Mouse (Mus musculus) megakaryocyte, embryonic 14.5 days (primary cell): ENCODE data around the gene Il18bp.

ENCODE experiments used
- FLI1 ChIP-seq: IDR thresholded peaks from 2 replicates; pipeline ENCODE4 v1.6.1; 2012; ENCODE audit warnings: low read length, inconsistent platforms, mixed read lengths
- GATA1 ChIP-seq: IDR thresholded peaks from 3 replicates; pipeline ENCODE4 v1.6.1; 2012; ENCODE audit warnings: mixed read lengths, low read length, inconsistent platforms, borderline replicate concordance

DNA sequence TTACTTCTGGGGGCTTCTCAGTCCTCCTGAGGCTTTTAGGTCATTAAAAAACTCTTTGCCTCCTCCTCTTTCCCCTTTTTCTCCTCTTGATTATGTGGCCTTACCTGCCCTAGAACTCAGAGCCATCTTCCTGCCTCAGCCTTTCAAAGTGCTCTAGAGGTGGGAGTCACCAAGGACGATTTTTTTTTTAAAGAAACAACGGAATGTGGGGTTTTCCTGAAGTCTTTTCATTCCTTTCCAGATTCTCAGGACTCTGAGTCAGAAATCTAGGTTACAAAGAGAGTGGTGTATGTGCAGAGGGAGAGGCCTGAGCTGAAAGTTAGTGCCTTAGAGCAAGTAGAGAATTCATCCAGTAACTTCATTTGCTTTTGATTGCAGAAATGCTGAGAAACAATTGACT, 46.8 kb downstream of the Il18bp start:
- TF ChIP-seq GATA1, result no peak
- TF ChIP-seq FLI1, result no peak
